Mouse (Mus musculus) embryonic fibroblast, embryonic 13.5 days (primary cell): ENCODE data around the gene Rrp12. TPM values are rescaled to one million over a fixed set of nuclear protein-coding genes. Genes with fewer than 3 reads are reported as not detected.
"Not testable (repeated sequence)": the region's sequence is repeated elsewhere in the genome, so short reads cannot be mapped to it uniquely, and the experiment has no call there.

Source experiments
- H3K27ac ChIP-seq: 2 replicates; pipeline ENCODE4 v1.5.1; 2012; ENCODE audit warnings: low read length, control low read depth, inconsistent platforms; ENCODE audit not compliant: insufficient read depth
- H3K4me1 ChIP-seq: 2 replicates; pipeline ENCODE4 v1.6.1; 2011; ENCODE audit warnings: low read length; ENCODE audit not compliant: control insufficient read depth, insufficient read depth
- H3K4me3 ChIP-seq: 2 replicates; pipeline ENCODE4 v1.5.1; 2011; ENCODE audit warnings: mild to moderate bottlenecking, control low read depth, low read length; ENCODE audit not compliant: insufficient read depth
- CTCF ChIP-seq: IDR thresholded peaks from 2 replicates; pipeline ENCODE4 v1.5.1; 2011; ENCODE audit warnings: mild to moderate bottlenecking, control low read depth, low read length, moderate library complexity, borderline replicate concordance; ENCODE audit not compliant: insufficient read depth
- POLR2A ChIP-seq: IDR thresholded peaks from 2 replicates; pipeline ENCODE4 v1.6.1; 2011; ENCODE audit warnings: low read depth, mild to moderate bottlenecking, control low read depth, low read length, moderate library complexity
- polyA plus RNA-seq: library from polyadenylated mRNA; stranded (reverse); fragments of >200 nt; gene quantifications from 2 replicates; pipeline ENCODE4 v1.2.4, GENCODE M21; 2011; ENCODE audit warnings: low read depth; ENCODE audit not compliant: missing spikeins, insufficient read length

Gene Rrp12
- polyA plus RNA-seq, 1 experiment = 11.3 TPM

GRCm38 (mm10) chr19:41916853-41917252 lies 20.9 kb upstream of the Rrp12 start:
- H3K4me3 ChIP-seq = no peak overlapping the region
- no peak overlapping the region for H3K27ac ChIP-seq
- peaks cover 2% of the 10 kb centered on the region for H3K4me1 ChIP-seq
- TF ChIP-seq CTCF (no peak), POLR2A (no peak)

- H3K27ac ChIP-seq = no peak overlapping the region
- peaks cover 2% of the 10 kb centered on the region for H3K4me1 ChIP-seq
- no peak overlapping the region for H3K4me3 ChIP-seq
- TF ChIP-seq POLR2A = no peak
- no peak for TF ChIP-seq CTCF
Observed at GRCm38 (mm10) chr19:41915294-41915693, 19.3 kb upstream of the Rrp12 start.

GRCm38 (mm10) chr19:41914592-41914882 lies 18.6 kb upstream of the Rrp12 start:
- not testable (repeated sequence) for H3K27ac ChIP-seq, H3K4me1 ChIP-seq
- peak overlapping the region; percentile 96 for H3K4me3 ChIP-seq

GRCm38 (mm10) chr19:41913774-41914591 lies 18.0 kb upstream of the Rrp12 start:
- TF ChIP-seq CTCF = no peak
- TF ChIP-seq POLR2A = no peak
- Histone ChIP-seq H3K4me3 (peak overlapping the region; percentile 96), H3K27ac (peak overlapping the region; percentile 85), H3K4me1 (peaks cover 2% of the 10 kb centered on the region)

- Histone ChIP-seq H3K27ac (peak overlapping the region; percentile 85), H3K4me3 (peak overlapping the region; percentile 96), H3K4me1 (peaks cover 2% of the 10 kb centered on the region)
- peak; percentile 65; the same call in 1 of the 2 replicates for TF ChIP-seq POLR2A
- TF ChIP-seq CTCF = no peak
Observed at GRCm38 (mm10) chr19:41912121-41913080, 16.4 kb upstream of the Rrp12 start.

- H3K4me1 ChIP-seq = peaks cover 2% of the 10 kb centered on the region
- TF ChIP-seq CTCF (no peak), POLR2A (peak; percentile 94)
- peak within 1 kb of the TSS; percentile 96 for H3K4me3 ChIP-seq
- peak within 1 kb of the TSS; percentile 92 for H3K27ac ChIP-seq
Observed at GRCm38 (mm10) chr19:41911178-41912073, 15.5 kb upstream of the Rrp12 start, which contains the start of gene Pgam1. Gene Pgam1, plus strand, starts transcription at chr19:41911923.

- Histone ChIP-seq H3K4me3 (no peak overlapping the region), H3K4me1 (peaks cover 2% of the 10 kb centered on the region), H3K27ac (no peak overlapping the region)
- TF ChIP-seq CTCF = no peak
- no peak for TF ChIP-seq POLR2A
Observed at GRCm38 (mm10) chr19:41910396-41910795, 14.4 kb upstream of the Rrp12 start.

- Histone ChIP-seq H3K4me1 (no peaks in the 10 kb centered on the region), H3K27ac (no peak overlapping the region), H3K4me3 (no peak overlapping the region)
- no peak for TF ChIP-seq CTCF
- TF ChIP-seq POLR2A = no peak
Observed at GRCm38 (mm10) chr19:41908736-41909135, 12.8 kb upstream of the Rrp12 start.

- no peak overlapping the region for H3K27ac ChIP-seq
- no peaks in the 10 kb centered on the region for H3K4me1 ChIP-seq
- H3K4me3 ChIP-seq = no peak overlapping the region
- TF ChIP-seq CTCF (no peak), POLR2A (no peak)
Observed at GRCm38 (mm10) chr19:41907079-41907760, 11.2 kb upstream of the Rrp12 start.
